Mouse (Mus musculus): ENCODE results near the gene Lrg1. TPM values are rescaled to one million over a fixed set of nuclear protein-coding genes. Genes with fewer than 3 reads are reported as not detected.

Gene Lrg1
- polyA plus RNA-seq, 1 experiment from 2014 or later: 1.4 TPM

- peaks cover 33% of the 10 kb centered on the region for H3K27me3 ChIP-seq (ENCODE audit: control insufficient read depth, insufficient read depth, low read length)
- WGBS: 28% methylated on average over 9 of the region's 9 CpGs
- peak; percentile 79; the same call in 1 of the 2 replicates for ATAC-seq (ENCODE audit: insufficient read depth, low FRiP score)
Observed at GRCm38 (mm10) chr17:56153643-56154042, 31.8 kb upstream of the Lrg1 start.

GRCm38 (mm10) chr17:56149897-56150296 is 28.1 kb upstream of the Lrg1 start:
- H3K9me3 ChIP-seq (replicated peaks; ENCODE audit: control insufficient read depth, low read length): no peaks in the 10 kb centered on the region
- no peak overlapping the region for H3K4me2 ChIP-seq (ENCODE audit: low read depth, low read length)
- 44% methylated on average over 2 of the region's 2 CpGs for WGBS
- no peaks in the 10 kb centered on the region for H3K36me3 ChIP-seq (ENCODE audit: control insufficient read depth, insufficient read depth, low read length)
- H3K4me3 ChIP-seq (replicated peaks; ENCODE audit: low read length): no peak overlapping the region
- peaks cover 23% of the 10 kb centered on the region for H3K27me3 ChIP-seq (ENCODE audit: control insufficient read depth, insufficient read depth, low read length)
- peaks cover 11% of the 10 kb centered on the region; the same call in 1 of the 2 replicates for H3K4me1 ChIP-seq (ENCODE audit: control insufficient read depth, insufficient read depth, low read length)
- H3K27ac ChIP-seq (ENCODE audit: low read length): no peak overlapping the region
- no peak for ATAC-seq (ENCODE audit: insufficient read depth, low FRiP score)
- H3K9ac ChIP-seq (ENCODE audit: low read length): no peak overlapping the region

More at GRCm38 (mm10) chr17:56153643-56154042, 31.8 kb upstream of the Lrg1 start:
- no peaks in the 10 kb centered on the region for H3K9me3 ChIP-seq (replicated peaks; ENCODE audit: control insufficient read depth, low read length)
- H3K4me2 ChIP-seq (ENCODE audit: low read depth, low read length): no peak overlapping the region
- no peak overlapping the region for H3K4me3 ChIP-seq (replicated peaks; ENCODE audit: low read length)
- H3K4me1 ChIP-seq (ENCODE audit: control insufficient read depth, insufficient read depth, low read length): peaks cover 11% of the 10 kb centered on the region; the same call in 1 of the 2 replicates
- no peak overlapping the region for H3K27ac ChIP-seq (ENCODE audit: low read length)
- no peaks in the 10 kb centered on the region for H3K36me3 ChIP-seq (ENCODE audit: control insufficient read depth, insufficient read depth, low read length)
- no peak overlapping the region for H3K9ac ChIP-seq (ENCODE audit: low read length)

GRCm38 (mm10) chr17:56148790-56149618 is 27.2 kb upstream of the Lrg1 start:
- 2% methylated on average over 30 of the region's 30 CpGs for WGBS
- H3K4me3 ChIP-seq (replicated peaks; ENCODE audit: low read length): peak overlapping the region; percentile 28
- H3K4me2 ChIP-seq (ENCODE audit: low read depth, low read length): peak overlapping the region; percentile 42
- no peak for ATAC-seq (ENCODE audit: insufficient read depth, low FRiP score)
- peaks cover 10% of the 10 kb centered on the region; the same call in 1 of the 2 replicates for H3K4me1 ChIP-seq (ENCODE audit: control insufficient read depth, insufficient read depth, low read length)
- peak overlapping the region; percentile 23; the same call in 1 of the 2 replicates for H3K9ac ChIP-seq (ENCODE audit: low read length)
- no peaks in the 10 kb centered on the region for H3K9me3 ChIP-seq (replicated peaks; ENCODE audit: control insufficient read depth, low read length)
- peaks cover 25% of the 10 kb centered on the region for H3K27me3 ChIP-seq (ENCODE audit: control insufficient read depth, insufficient read depth, low read length)
- H3K36me3 ChIP-seq (ENCODE audit: control insufficient read depth, insufficient read depth, low read length): no peaks in the 10 kb centered on the region
- no peak overlapping the region for H3K27ac ChIP-seq (ENCODE audit: low read length)

GRCm38 (mm10) chr17:56148280-56148679 is 26.5 kb upstream of the Lrg1 start:
- Histone ChIP-seq H3K9me3 (replicated peaks; ENCODE audit: control insufficient read depth, low read length) (no peaks in the 10 kb centered on the region), H3K27me3 (ENCODE audit: control insufficient read depth, insufficient read depth, low read length) (peaks cover 31% of the 10 kb centered on the region), H3K9ac (ENCODE audit: low read length) (no peak overlapping the region), H3K4me3 (replicated peaks; ENCODE audit: low read length) (no peak overlapping the region; the same call in 1 of the 2 replicates), H3K27ac (ENCODE audit: low read length) (no peak overlapping the region), H3K36me3 (ENCODE audit: control insufficient read depth, insufficient read depth, low read length) (no peaks in the 10 kb centered on the region), H3K4me2 (ENCODE audit: low read depth, low read length) (peak overlapping the region; percentile 42), H3K4me1 (ENCODE audit: control insufficient read depth, insufficient read depth, low read length) (peaks cover 5% of the 10 kb centered on the region; the same call in 1 of the 2 replicates)
- no peak for ATAC-seq (ENCODE audit: insufficient read depth, low FRiP score)
- WGBS: 23% methylated on average over 9 of the region's 9 CpGs

GRCm38 (mm10) chr17:56147420-56147819 is 25.6 kb upstream of the Lrg1 start:
- H3K4me3 ChIP-seq (replicated peaks; ENCODE audit: low read length): no peak overlapping the region
- no peak for ATAC-seq (ENCODE audit: insufficient read depth, low FRiP score)
- 58% methylated on average over 12 of the region's 12 CpGs for WGBS
- H3K27ac ChIP-seq (ENCODE audit: low read length): no peak overlapping the region
- peaks cover 5% of the 10 kb centered on the region; the same call in 1 of the 2 replicates for H3K4me1 ChIP-seq (ENCODE audit: control insufficient read depth, insufficient read depth, low read length)
- H3K9me3 ChIP-seq (replicated peaks; ENCODE audit: control insufficient read depth, low read length): no peaks in the 10 kb centered on the region
- H3K4me2 ChIP-seq (ENCODE audit: low read depth, low read length): no peak overlapping the region
- H3K36me3 ChIP-seq (ENCODE audit: control insufficient read depth, insufficient read depth, low read length): no peaks in the 10 kb centered on the region
- no peak overlapping the region for H3K9ac ChIP-seq (ENCODE audit: low read length)
- peaks cover 31% of the 10 kb centered on the region for H3K27me3 ChIP-seq (ENCODE audit: control insufficient read depth, insufficient read depth, low read length)

GRCm38 (mm10) chr17:56146131-56146530 is 24.3 kb upstream of the Lrg1 start:
- Histone ChIP-seq H3K4me1 (ENCODE audit: control insufficient read depth, insufficient read depth, low read length) (peaks cover 11% of the 10 kb centered on the region), H3K27ac (ENCODE audit: low read length) (no peak overlapping the region), H3K9me3 (replicated peaks; ENCODE audit: control insufficient read depth, low read length) (no peaks in the 10 kb centered on the region), H3K4me3 (replicated peaks; ENCODE audit: low read length) (no peak overlapping the region), H3K36me3 (ENCODE audit: control insufficient read depth, insufficient read depth, low read length) (no peaks in the 10 kb centered on the region), H3K27me3 (ENCODE audit: control insufficient read depth, insufficient read depth, low read length) (peaks cover 42% of the 10 kb centered on the region), H3K9ac (ENCODE audit: low read length) (no peak overlapping the region), H3K4me2 (ENCODE audit: low read depth, low read length) (no peak overlapping the region)
- ATAC-seq (ENCODE audit: insufficient read depth, low FRiP score): no peak
- 21% methylated on average over 9 of the region's 9 CpGs for WGBS

- 68% methylated on average over 9 of the region's 9 CpGs for WGBS
- Histone ChIP-seq H3K4me2 (ENCODE audit: low read depth, low read length) (no peak overlapping the region), H3K27ac (ENCODE audit: low read length) (no peak overlapping the region), H3K4me3 (replicated peaks; ENCODE audit: low read length) (no peak overlapping the region), H3K27me3 (ENCODE audit: control insufficient read depth, insufficient read depth, low read length) (peaks cover 44% of the 10 kb centered on the region), H3K4me1 (ENCODE audit: control insufficient read depth, insufficient read depth, low read length) (peaks cover 14% of the 10 kb centered on the region), H3K36me3 (ENCODE audit: control insufficient read depth, insufficient read depth, low read length) (no peaks in the 10 kb centered on the region), H3K9me3 (replicated peaks; ENCODE audit: control insufficient read depth, low read length) (no peaks in the 10 kb centered on the region), H3K9ac (ENCODE audit: low read length) (no peak overlapping the region)
- no peak for ATAC-seq (ENCODE audit: insufficient read depth, low FRiP score)
Observed at GRCm38 (mm10) chr17:56144546-56144945, 22.7 kb upstream of the Lrg1 start.

- Histone ChIP-seq H3K9me3 (replicated peaks; ENCODE audit: control insufficient read depth, low read length) (no peaks in the 10 kb centered on the region), H3K27me3 (ENCODE audit: control insufficient read depth, insufficient read depth, low read length) (peaks cover 35% of the 10 kb centered on the region), H3K4me2 (ENCODE audit: low read depth, low read length) (peak overlapping the region; percentile 73), H3K27ac (ENCODE audit: low read length) (no peak overlapping the region), H3K9ac (ENCODE audit: low read length) (peak overlapping the region; percentile 51; the same call in 1 of the 2 replicates), H3K36me3 (ENCODE audit: control insufficient read depth, insufficient read depth, low read length) (no peaks in the 10 kb centered on the region), H3K4me3 (replicated peaks; ENCODE audit: low read length) (peak overlapping the region; percentile 42), H3K4me1 (ENCODE audit: control insufficient read depth, insufficient read depth, low read length) (peaks cover 17% of the 10 kb centered on the region)
- peak; percentile 30; the same call in 1 of the 2 replicates for ATAC-seq (ENCODE audit: insufficient read depth, low FRiP score)
- WGBS: 1% methylated on average over 47 of the region's 47 CpGs
Observed at GRCm38 (mm10) chr17:56141702-56142605, 20.2 kb upstream of the Lrg1 start.

Data from stomach, embryonic 16.5 days (tissue).